24 mouse cellular contexts compared by ENCODE assay signal in the genomic region with DNA sequence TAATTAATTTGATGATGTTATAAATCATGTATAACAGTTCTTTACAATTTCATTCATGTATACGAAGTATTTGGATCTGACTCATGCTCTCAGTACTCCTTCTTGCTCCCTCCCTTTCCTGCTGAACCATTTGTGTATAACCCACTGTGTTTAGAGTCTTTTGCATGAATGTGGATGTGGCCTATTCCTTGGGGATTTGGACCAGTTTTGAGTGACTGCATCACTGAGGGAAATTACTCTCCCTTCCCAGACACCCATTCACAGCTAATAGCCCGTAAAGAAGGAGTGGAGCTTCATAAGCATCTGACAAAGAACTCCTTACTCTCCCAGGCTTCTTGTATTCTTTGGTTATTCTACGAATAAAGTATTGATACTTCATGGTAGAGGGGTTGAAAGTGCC.
A peak's percentile ranks its signal among the peaks of the same experiment; 100 is the strongest.
DNase-seq lines count a peak whose midpoint lies in the region; ATAC-seq and TF ChIP-seq lines count a peak whose summit lies in the region.
"Had no signal": no experiment of that assay in that cellular context is flagged by ENCODE, and none has a peak within 500 bp of the region (broad histone marks: within the 10 kb centered on the region; RNA-seq: fewer than 3 reads in every experiment).

No protein-coding gene starts in this region.

- H3K27ac ChIP-seq in forebrain, embryonic 11.5 days (ENCODE audit: low read depth, low read length): no peak overlapping the region
- H3K27ac ChIP-seq in forebrain, postnatal 0 days (ENCODE audit: low read depth, low read length): no peak overlapping the region
- H3K27ac ChIP-seq in midbrain, embryonic 11.5 days (ENCODE audit: low read depth, low read length): no peak overlapping the region
- no peak overlapping the region for H3K27ac ChIP-seq in midbrain, embryonic 15.5 days
- H3K27ac ChIP-seq in neural tube, embryonic 13.5 days (replicated peaks): no peak overlapping the region
- H3K27ac ChIP-seq: heart, embryonic 15.5 days; limb, embryonic 10.5 days; liver, embryonic 15.5 days; lung, embryonic 15.5 days had no signal

- no peaks in the 10 kb centered on the region for H3K36me3 ChIP-seq in forebrain, embryonic 11.5 days (ENCODE audit: control insufficient read depth, insufficient read depth, low read length)
- no peaks in the 10 kb centered on the region for H3K36me3 ChIP-seq in forebrain, postnatal 0 days (ENCODE audit: insufficient read depth)
- no peaks in the 10 kb centered on the region for H3K36me3 ChIP-seq in midbrain, embryonic 11.5 days (ENCODE audit: control insufficient read depth, insufficient read depth, low read length)
- H3K36me3 ChIP-seq in midbrain, embryonic 15.5 days (replicated peaks): no peaks in the 10 kb centered on the region
- no peaks in the 10 kb centered on the region for H3K36me3 ChIP-seq in neural tube, embryonic 13.5 days
- H3K36me3 ChIP-seq: heart, embryonic 15.5 days; limb, embryonic 10.5 days; liver, embryonic 15.5 days; lung, embryonic 15.5 days had no signal

- peak; percentile 75 for ATAC-seq in forebrain, embryonic 11.5 days (replicated peaks; ENCODE audit: low FRiP score)
- no peak for ATAC-seq in forebrain, postnatal 0 days
- ATAC-seq in midbrain, embryonic 11.5 days (ENCODE audit: low FRiP score): 0 out of 2 replicates have a peak, but pooled peaks have one; percentile 24
- no peak for ATAC-seq in midbrain, embryonic 15.5 days (replicated peaks)
- peak; percentile 36; the same call in 1 of the 2 replicates for ATAC-seq in neural tube, embryonic 13.5 days (ENCODE audit: low read depth)

- H3K4me3 ChIP-seq in forebrain, embryonic 11.5 days (ENCODE audit: low read depth, low read length): no peak overlapping the region
- no peak overlapping the region for H3K4me3 ChIP-seq in forebrain, postnatal 0 days (ENCODE audit: low read depth, low read length)
- H3K4me3 ChIP-seq in midbrain, embryonic 11.5 days (ENCODE audit: low read depth, low read length): no peak overlapping the region
- no peak overlapping the region for H3K4me3 ChIP-seq in midbrain, embryonic 15.5 days
- H3K4me3 ChIP-seq in neural tube, embryonic 13.5 days: no peak overlapping the region
- H3K4me3 ChIP-seq: heart, embryonic 15.5 days; limb, embryonic 10.5 days; liver, embryonic 15.5 days; lung, embryonic 15.5 days; megakaryocyte, embryonic 14.5 days; myocyte had no signal

- H3K27me3 ChIP-seq in forebrain, embryonic 11.5 days (ENCODE audit: control insufficient read depth, insufficient read depth, low read length): no peaks in the 10 kb centered on the region
- H3K27me3 ChIP-seq in forebrain, postnatal 0 days (ENCODE audit: insufficient read depth, low read length): no peaks in the 10 kb centered on the region
- H3K27me3 ChIP-seq in midbrain, embryonic 11.5 days (ENCODE audit: control insufficient read depth, insufficient read depth, low read length): no peaks in the 10 kb centered on the region
- no peaks in the 10 kb centered on the region for H3K27me3 ChIP-seq in midbrain, embryonic 15.5 days (replicated peaks)
- H3K27me3 ChIP-seq in neural tube, embryonic 13.5 days: no peaks in the 10 kb centered on the region
- H3K27me3 ChIP-seq: heart, embryonic 15.5 days; liver, embryonic 15.5 days; lung, embryonic 15.5 days; megakaryocyte, embryonic 14.5 days had no signal

- H3K4me1 ChIP-seq in forebrain, embryonic 11.5 days (replicated peaks; ENCODE audit: control insufficient read depth, insufficient read depth, low read length): 0 out of 2 replicates have a peak, but pooled peaks cover 4% of the 10 kb centered on the region
- H3K4me1 ChIP-seq in forebrain, postnatal 0 days (ENCODE audit: insufficient read depth): no peaks in the 10 kb centered on the region
- no peaks in the 10 kb centered on the region; the same call in 1 of the 2 replicates for H3K4me1 ChIP-seq in midbrain, embryonic 11.5 days (ENCODE audit: control insufficient read depth, insufficient read depth, low read length)
- no peaks in the 10 kb centered on the region for H3K4me1 ChIP-seq in midbrain, embryonic 15.5 days
- H3K4me1 ChIP-seq in neural tube, embryonic 13.5 days (replicated peaks): peaks cover 12% of the 10 kb centered on the region
- H3K4me1 ChIP-seq: heart, embryonic 15.5 days; limb, embryonic 10.5 days; liver, embryonic 15.5 days; lung, embryonic 15.5 days; megakaryocyte, embryonic 14.5 days had no signal

- DNase-seq in forebrain, embryonic 11.5 days (ENCODE audit: low spot score): no peak
- no peak for DNase-seq in forebrain, postnatal 0 days
- peak; percentile 59 for DNase-seq in midbrain, embryonic 11.5 days (ENCODE audit: low spot score, missing footprints)
- DNase-seq in retina, embryonic 14.5 days (ENCODE audit: low spot score): peak; percentile 36
- DNase-seq in retina, postnatal 1 day: no peak
- DNase-seq in ovary, postnatal 36 days (ENCODE audit: low spot score): no peak
- DNase-seq: adrenal gland, postnatal 14 days; cerebellum, adult 8-10 months; cerebellum, postnatal 36 days; gastrocnemius, postnatal 36 days; heart, postnatal 36 days; kidney, adult 18-20 months; liver; lung, postnatal 36 days; thymus, adult 18-20 months; thymus, postnatal 36 days had no signal

- WGBS in forebrain, embryonic 11.5 days: 27% methylated on average over 3 of the region's 3 CpGs
- WGBS in forebrain, postnatal 0 days: 22% methylated on average over 3 of the region's 3 CpGs
- 46% methylated on average over 3 of the region's 3 CpGs for WGBS in midbrain, embryonic 11.5 days
- 40% methylated on average over 3 of the region's 3 CpGs for WGBS in midbrain, embryonic 15.5 days
- 25% methylated on average over 3 of the region's 3 CpGs for WGBS in neural tube, embryonic 13.5 days

- H3K9me3 ChIP-seq in forebrain, embryonic 11.5 days (ENCODE audit: control insufficient read depth, low read length): no peaks in the 10 kb centered on the region
- no peaks in the 10 kb centered on the region for H3K9me3 ChIP-seq in forebrain, postnatal 0 days (ENCODE audit: low read length)
- no peaks in the 10 kb centered on the region for H3K9me3 ChIP-seq in midbrain, embryonic 11.5 days (ENCODE audit: control insufficient read depth, low read length)
- no peaks in the 10 kb centered on the region for H3K9me3 ChIP-seq in midbrain, embryonic 15.5 days
- no peaks in the 10 kb centered on the region for H3K9me3 ChIP-seq in neural tube, embryonic 13.5 days
- H3K9me3 ChIP-seq: heart, embryonic 15.5 days; limb, embryonic 10.5 days; liver, embryonic 15.5 days; lung, embryonic 15.5 days; megakaryocyte, embryonic 14.5 days had no signal

- no peak for TF ChIP-seq CTCF in forebrain, postnatal 0 days (IDR thresholded peaks at IDR 0.05; ENCODE audit: low read depth)

- no peak overlapping the region for H3K4me2 ChIP-seq in forebrain, embryonic 11.5 days (ENCODE audit: low read depth, low read length, severe bottlenecking)
- H3K4me2 ChIP-seq in forebrain, postnatal 0 days (ENCODE audit: low read depth): no peak overlapping the region
- no peak overlapping the region for H3K4me2 ChIP-seq in midbrain, embryonic 11.5 days
- no peak overlapping the region for H3K4me2 ChIP-seq in midbrain, embryonic 15.5 days
- no peak overlapping the region for H3K4me2 ChIP-seq in neural tube, embryonic 13.5 days
- H3K4me2 ChIP-seq: heart, embryonic 15.5 days; liver, embryonic 15.5 days; lung, embryonic 15.5 days had no signal

- H3K9ac ChIP-seq in forebrain, embryonic 11.5 days (ENCODE audit: low read length): no peak overlapping the region
- no peak overlapping the region for H3K9ac ChIP-seq in forebrain, postnatal 0 days
- H3K9ac ChIP-seq in midbrain, embryonic 11.5 days (ENCODE audit: low read length): no peak overlapping the region
- H3K9ac ChIP-seq in midbrain, embryonic 15.5 days: no peak overlapping the region
- no peak overlapping the region for H3K9ac ChIP-seq in neural tube, embryonic 13.5 days
- H3K9ac ChIP-seq: heart, embryonic 15.5 days; liver, embryonic 15.5 days; lung, embryonic 15.5 days had no signal

Comparison
In these comparisons a context has a peak if more than half of its experiments do, and no peak if none do; other contexts are left out.
1. ATAC-seq: peak in forebrain, embryonic 11.5 days (single experiment), midbrain, embryonic 11.5 days (single experiment) and neural tube, embryonic 13.5 days (single experiment); none in forebrain, postnatal 0 days (single experiment) and midbrain, embryonic 15.5 days (single experiment).
2. DNase-seq: peak in midbrain, embryonic 11.5 days (single experiment) and retina, embryonic 14.5 days (single experiment); none in forebrain, embryonic 11.5 days (single experiment), forebrain, postnatal 0 days (single experiment), retina, postnatal 1 day (single experiment) and ovary, postnatal 36 days (single experiment).